22 mouse cellular contexts compared by ENCODE assay signal in the genomic region with DNA sequence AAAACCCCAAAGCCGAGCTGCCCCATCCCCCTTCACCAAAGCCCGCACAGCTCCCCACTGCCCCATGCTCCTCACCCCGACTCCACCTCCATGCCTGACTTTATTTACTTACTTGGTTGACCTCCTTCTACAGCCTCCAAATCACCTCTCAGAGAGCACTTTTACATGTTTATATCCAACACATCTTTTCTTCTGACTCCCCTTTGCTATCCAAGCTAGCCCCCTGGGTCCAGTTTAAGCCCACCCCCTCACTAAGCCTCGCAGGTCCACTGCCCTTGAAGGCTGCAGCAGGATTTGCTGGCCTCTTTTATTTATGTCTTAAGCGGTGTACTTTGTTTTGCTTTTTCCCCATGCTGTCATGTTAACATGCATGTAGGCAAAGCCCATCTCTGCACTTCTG. TPM values are rescaled to one million over a fixed set of nuclear protein-coding genes. Genes with fewer than 3 reads are reported as not detected.
DNase-seq lines count a peak whose midpoint lies in the region; ATAC-seq and TF ChIP-seq lines count a peak whose summit lies in the region.
"Had no signal": no experiment of that assay in that cellular context is flagged by ENCODE, and none has a peak within 500 bp of the region (broad histone marks: within the 10 kb centered on the region; RNA-seq: fewer than 3 reads in every experiment).

No protein-coding gene starts in this region.

- H3K27me3 ChIP-seq in heart, embryonic 12.5 days (replicated peaks), result peaks cover 20% of the 10 kb centered on the region
- H3K27me3 ChIP-seq in kidney, embryonic 14.5 days (ENCODE audit: control insufficient read depth, insufficient read depth, low read length), result peaks cover 30% of the 10 kb centered on the region
- H3K27me3 ChIP-seq in intestine, postnatal 0 days (replicated peaks; ENCODE audit: control insufficient read depth, insufficient read depth, low read length), result peaks cover 25% of the 10 kb centered on the region

- no peak overlapping the region; the same call in 1 of the 2 replicates for H3K9ac ChIP-seq in heart, embryonic 12.5 days
- H3K9ac ChIP-seq in kidney, embryonic 14.5 days (ENCODE audit: low read depth, low read length), result no peak overlapping the region
- H3K9ac ChIP-seq in intestine, postnatal 0 days (ENCODE audit: low read depth, low read length), result no peak overlapping the region
- H3K9ac ChIP-seq: embryonic facial prominence, embryonic 13.5 days; limb, embryonic 15.5 days; liver, postnatal 0 days had no signal

- no peaks in the 10 kb centered on the region for H3K9me3 ChIP-seq in heart, embryonic 12.5 days (replicated peaks)
- H3K9me3 ChIP-seq in kidney, embryonic 14.5 days (ENCODE audit: control insufficient read depth, low read length), result no peaks in the 10 kb centered on the region
- H3K9me3 ChIP-seq in intestine, postnatal 0 days (ENCODE audit: control insufficient read depth), result no peaks in the 10 kb centered on the region
- H3K9me3 ChIP-seq: embryonic facial prominence, embryonic 13.5 days; limb, embryonic 15.5 days had no signal

- 73% methylated on average over 5 of the region's 5 CpGs for WGBS in heart, embryonic 12.5 days
- 68% methylated on average over 5 of the region's 5 CpGs for WGBS in kidney, embryonic 14.5 days
- WGBS in intestine, postnatal 0 days, result 60% methylated on average over 5 of the region's 5 CpGs

- no peak for TF ChIP-seq CTCF in intestine, postnatal 0 days (IDR thresholded peaks at IDR 0.05; ENCODE audit: low read depth)

- peaks cover 84% of the 10 kb centered on the region for H3K4me1 ChIP-seq in heart, embryonic 12.5 days (replicated peaks)
- peaks cover 9% of the 10 kb centered on the region for H3K4me1 ChIP-seq in kidney, embryonic 14.5 days (ENCODE audit: control insufficient read depth, insufficient read depth, low read length)
- 0 out of 2 replicates have a peak, but pooled peaks cover 2% of the 10 kb centered on the region for H3K4me1 ChIP-seq in intestine, postnatal 0 days (replicated peaks; ENCODE audit: control insufficient read depth, insufficient read depth, low read length)

- H3K4me2 ChIP-seq in heart, embryonic 12.5 days, result peak overlapping the region; percentile 97
- 0 out of 2 replicates have a peak overlapping the region, but pooled peaks have one; percentile 8 for H3K4me2 ChIP-seq in kidney, embryonic 14.5 days (replicated peaks; ENCODE audit: low read depth, low read length)
- H3K4me2 ChIP-seq in intestine, postnatal 0 days (replicated peaks; ENCODE audit: low read depth), result 0 out of 2 replicates have a peak overlapping the region, but pooled peaks have one; percentile 76
- H3K4me2 ChIP-seq: embryonic facial prominence, embryonic 13.5 days; limb, embryonic 15.5 days had no signal

- no peak for ATAC-seq in heart, embryonic 12.5 days (ENCODE audit: insufficient number of reproducible peaks, low FRiP score)
- ATAC-seq in kidney, embryonic 14.5 days (ENCODE audit: low FRiP score, low TSS enrichment), result no peak
- no peak for ATAC-seq in intestine, postnatal 0 days
- ATAC-seq: liver, postnatal 0 days had no signal

- H3K36me3 ChIP-seq in heart, embryonic 12.5 days, result no peaks in the 10 kb centered on the region
- H3K36me3 ChIP-seq in kidney, embryonic 14.5 days (ENCODE audit: control insufficient read depth, insufficient read depth, low read length), result no peaks in the 10 kb centered on the region
- no peaks in the 10 kb centered on the region for H3K36me3 ChIP-seq in intestine, postnatal 0 days (ENCODE audit: control insufficient read depth, insufficient read depth)
- H3K36me3 ChIP-seq: embryonic facial prominence, embryonic 13.5 days; limb, embryonic 15.5 days had no signal

- H3K27ac ChIP-seq in heart, embryonic 12.5 days (ENCODE audit: poor library complexity, severe bottlenecking), result no peak overlapping the region
- no peak overlapping the region for H3K27ac ChIP-seq in kidney, embryonic 14.5 days (ENCODE audit: low read depth, low read length)
- no peak overlapping the region for H3K27ac ChIP-seq in intestine, postnatal 0 days (ENCODE audit: low read depth, low read length)
- H3K27ac ChIP-seq: embryonic facial prominence, embryonic 13.5 days; limb, embryonic 15.5 days had no signal

- DNase-seq in adrenal gland, adult (ENCODE audit: inconsistent age in 2 of 2, low spot score in 1 of 2), result peak; percentile 25 to 74
- DNase-seq in adrenal gland, adult 8-10 months, result no peak
- DNase-seq in heart, postnatal 4 days, result no peak
- no peak for DNase-seq in kidney, adult 11 months
- no peak for DNase-seq in yolk sac, embryonic 10.5 days (ENCODE audit: low spot score)
- DNase-seq: gastrocnemius, postnatal 25 days; kidney, adult 18-20 months; kidney, postnatal 25 days; layer of hippocampus, adult 9-11 months; liver, postnatal 0 days; thymus, postnatal 36 days had no signal

- peak overlapping the region; percentile 70; the same call in 1 of the 2 replicates for H3K4me3 ChIP-seq in heart, embryonic 12.5 days
- no peak overlapping the region for H3K4me3 ChIP-seq in kidney, embryonic 14.5 days (ENCODE audit: low read length)
- H3K4me3 ChIP-seq in intestine, postnatal 0 days (ENCODE audit: low read depth, low read length), result no peak overlapping the region
- H3K4me3 ChIP-seq: embryonic facial prominence, embryonic 13.5 days; limb, embryonic 15.5 days had no signal

RNA-seq across cellular contexts. Expression of a gene that starts 2.3 kb away (rescaled TPM):
- 1,000 to 10,000 TPM; 1,385 to 1,638 (median 1,575) TPM for total RNA-seq in adrenal gland, adult 8-10 months (2022)
- 45.1 and 46.2 TPM in 2 replicates for polyA plus RNA-seq in heart, embryonic 12.5 days (2016; fragmentation: Nextera tagmentation; extraction: Ambion mirVana)
- total RNA-seq in heart, postnatal 4 days (2021), result 100 to 1,000 TPM; 145 TPM
- 1.5 and 2.1 TPM in 2 replicates for polyA plus RNA-seq in kidney, embryonic 14.5 days (2014; fragmentation: Nextera tagmentation; extraction: Ambion mirVana)
- polyA plus RNA-seq in intestine, postnatal 0 days (2015; fragmentation: Nextera tagmentation; extraction: Ambion mirVana), result 7.3 and 8.1 TPM in 2 replicates
- total RNA-seq: megakaryocyte-erythroid progenitor cell, adult 5-6 weeks; neutrophil, adult 5-6 weeks had no signal

RNA-seq across cellular contexts. Expression of a gene that starts 44.6 kb away (rescaled TPM):
- 1 to 10 TPM; 1.9 to 6.7 (median 3.7) TPM for total RNA-seq in adrenal gland, adult 8-10 months (2022)
- polyA plus RNA-seq in heart, embryonic 12.5 days (2016; fragmentation: Nextera tagmentation; extraction: Ambion mirVana), result not detected in 2 replicates
- not detected for total RNA-seq in heart, postnatal 4 days (2021)
- polyA plus RNA-seq in kidney, embryonic 14.5 days (2014; fragmentation: Nextera tagmentation; extraction: Ambion mirVana), result not detected in 2 replicates
- not detected in 2 replicates for polyA plus RNA-seq in intestine, postnatal 0 days (2015; fragmentation: Nextera tagmentation; extraction: Ambion mirVana)
- total RNA-seq: gastrocnemius, postnatal 25 days; left cerebral cortex, postnatal 14 days; megakaryocyte-erythroid progenitor cell, adult 5-6 weeks; neutrophil, adult 5-6 weeks had no signal
- polyA plus RNA-seq: cortical plate, adult 2 months; embryonic facial prominence, embryonic 13.5 days; frontal cortex, adult 2 months; limb, embryonic 15.5 days; liver, postnatal 0 days; small intestine, adult 2 months had no signal

RNA-seq across cellular contexts. Expression of a gene that starts 57.5 kb away (rescaled TPM):
- total RNA-seq in adrenal gland, adult 8-10 months (2022), result 10 to 100 TPM; 39.8 to 60.3 (median 49.4) TPM
- 21.4 and 24.9 TPM in 2 replicates for polyA plus RNA-seq in heart, embryonic 12.5 days (2016; fragmentation: Nextera tagmentation; extraction: Ambion mirVana)
- total RNA-seq in heart, postnatal 4 days (2021), result 10 to 100 TPM; 35.1 to 38.5 TPM
- polyA plus RNA-seq in kidney, embryonic 14.5 days (2014; fragmentation: Nextera tagmentation; extraction: Ambion mirVana), result 15.8 and 27.6 TPM in 2 replicates
- polyA plus RNA-seq in intestine, postnatal 0 days (2015; fragmentation: Nextera tagmentation; extraction: Ambion mirVana), result 71.6 and 79.4 TPM in 2 replicates

Comparison
In these comparisons a context has a peak if more than half of its experiments do, and no peak if none do; other contexts are left out.
1. DNase-seq: peak in adrenal gland, adult (2 of 2); none in adrenal gland, adult 8-10 months (single experiment), heart, postnatal 4 days (single experiment), kidney, adult 11 months (single experiment) and yolk sac, embryonic 10.5 days (single experiment).
2. H3K4me2 ChIP-seq: peak in every context shown above with its lines; median percentile 97 in heart, embryonic 12.5 days; 76 in intestine, postnatal 0 days; 8 in kidney, embryonic 14.5 days.